Mouse (Mus musculus) liver, adult 2 months (tissue): ENCODE data around the gene Myo5c.

Source experiments
- CTCF ChIP-seq: fragments of 200-500 bp; IDR thresholded peaks from 2 replicates; pipeline ENCODE4 v1.5.1; 2011; ENCODE audit warnings: low read depth, low read length, control low read depth
- POLR2A ChIP-seq: fragments of 200-500 bp; IDR thresholded peaks from 2 replicates; pipeline ENCODE4 v1.6.1; 2011; ENCODE audit warnings: low read length, control low read depth; ENCODE audit not compliant: insufficient read depth; ENCODE audit errors: extremely low read depth

- TF ChIP-seq CTCF = no peak
- TF ChIP-seq POLR2A = no peak
These were observed 42.7 kb downstream of the Myo5c start for GRCm38 (mm10) chr9:75274486-75274885.
